Mouse (Mus musculus) mammary gland, adult 2 months (tissue): ENCODE data around the gene Lrrc43. TPM values are rescaled to one million over a fixed set of nuclear protein-coding genes. Genes with fewer than 3 reads are reported as not detected.

Experiments used
- polyA plus RNA-seq: library from polyadenylated mRNA; depleted of rRNA; stranded (reverse); fragments of >200 nt; gene quantifications from 2 replicates; pipeline ENCODE4 v1.2.3, GENCODE M21; 2012; ENCODE audit warnings: low replicate concordance; rRNA removed

Gene Lrrc43
- not detected in 2 replicates for polyA plus RNA-seq

GRCm38 (mm10) chr5:123489112-123489785 lies at the start of gene Lrrc43, which contains the start of gene Il31:
Gene Lrrc43 (plus strand): TSS chr5:123489305.
Gene Il31 (minus strand): TSS chr5:123489489.

GRCm38 (mm10) chr5:123510160-123510559 lies 21.1 kb downstream of the Lrrc43 start, which contains the start of gene B3gnt4:
Gene B3gnt4 (plus strand): TSS chr5:123510460.

GRCm38 (mm10) chr5:123523692-123524392 lies 34.7 kb downstream of the Lrrc43 start, which contains the start of gene Diablo:
Gene Diablo (minus strand): TSS chr5:123524176.

GRCm38 (mm10) chr5:123525281-123525680 lies 36.2 kb downstream of the Lrrc43 start, which contains the start of gene Gm49027:
Gene Gm49027 (minus strand): TSS chr5:123525488.

Other genes starting within 250 kb of the Lrrc43 start
- 1.8 and 3.0 TPM in 2 replicates for gene Wdr66, start 237.2 kb upstream of the Lrrc43 start, polyA plus RNA-seq
- gene Bcl7a, start 145.5 kb upstream of the Lrrc43 start, polyA plus RNA-seq: 6.8 and 9.1 TPM in 2 replicates
- 87.5 and 91.0 TPM in 2 replicates for gene Mlxip, start 94.5 kb upstream of the Lrrc43 start, polyA plus RNA-seq
- not detected in 2 replicates for gene Il31, start 184 bp downstream of the Lrrc43 start, polyA plus RNA-seq
- gene B3gnt4, start 21.2 kb downstream of the Lrrc43 start, polyA plus RNA-seq: 0.59 and 0.79 TPM in 2 replicates
- gene Diablo, start 34.9 kb downstream of the Lrrc43 start, polyA plus RNA-seq: 60.2 and 94.2 TPM in 2 replicates
- 2.1 and 4.4 TPM in 2 replicates for gene Gm49027, start 36.2 kb downstream of the Lrrc43 start, polyA plus RNA-seq
- gene Vps33a, start 83.7 kb downstream of the Lrrc43 start, polyA plus RNA-seq: 14.8 and 22.3 TPM in 2 replicates
- gene Clip1, start 195.3 kb downstream of the Lrrc43 start, polyA plus RNA-seq: 18.1 and 36.1 TPM in 2 replicates
- gene Zcchc8, start 231.8 kb downstream of the Lrrc43 start, polyA plus RNA-seq: 17.7 and 30.9 TPM in 2 replicates